Mouse (Mus musculus): Measurements from ENCODE around the gene Zfp362.

Zfp362 gene

GRCm38 (mm10) chr4:128806043-128806826, at the start of gene Zfp362:
Gene Zfp362, minus strand, starts transcription at chr4:128806045.
- DNase-seq, result peak; percentile 78

GRCm38 (mm10) chr4:128855613-128856040, 49.8 kb upstream of the Zfp362 start:
- DNase-seq, result no peak

GRCm38 (mm10) chr4:128853117-128853516, 47.3 kb upstream of the Zfp362 start:
- DNase-seq, result no peak

- DNase-seq, result no peak
Measured at GRCm38 (mm10) chr4:128852266-128852887, 46.5 kb upstream of the Zfp362 start.

- no peak for DNase-seq
Measured at GRCm38 (mm10) chr4:128849686-128850085, 43.8 kb upstream of the Zfp362 start.

- no peak for DNase-seq
Measured at GRCm38 (mm10) chr4:128848961-128849360, 43.1 kb upstream of the Zfp362 start.

GRCm38 (mm10) chr4:128845367-128845973, 39.6 kb upstream of the Zfp362 start:
- DNase-seq, result no peak

- DNase-seq, result no peak
Measured at GRCm38 (mm10) chr4:128844566-128844965, 38.7 kb upstream of the Zfp362 start.

- no peak for DNase-seq
Measured at GRCm38 (mm10) chr4:128841259-128841658, 35.4 kb upstream of the Zfp362 start.

GRCm38 (mm10) chr4:128839811-128840738, 34.2 kb upstream of the Zfp362 start:
- no peak for DNase-seq

GRCm38 (mm10) chr4:128838202-128838601, 32.4 kb upstream of the Zfp362 start:
- DNase-seq, result no peak

GRCm38 (mm10) chr4:128824131-128824530, 18.3 kb upstream of the Zfp362 start:
- DNase-seq, result no peak

- DNase-seq, result no peak
Measured at GRCm38 (mm10) chr4:128820568-128820967, 14.7 kb upstream of the Zfp362 start.

GRCm38 (mm10) chr4:128817011-128817410, 11.2 kb upstream of the Zfp362 start:
- no peak for DNase-seq

- peak; percentile 69 for DNase-seq
Measured at GRCm38 (mm10) chr4:128811382-128812056, 5.7 kb upstream of the Zfp362 start.

GRCm38 (mm10) chr4:128806827-128807179, 958 bp upstream of the Zfp362 start:
- peak; percentile 63 for DNase-seq

- peak; percentile 45 for DNase-seq
Measured at GRCm38 (mm10) chr4:128805150-128806042, 449 bp downstream of the Zfp362 start.

- DNase-seq, result peak; percentile 48
Measured at GRCm38 (mm10) chr4:128804426-128805149, 1.3 kb downstream of the Zfp362 start.

GRCm38 (mm10) chr4:128803569-128803968, 2.3 kb downstream of the Zfp362 start:
- DNase-seq, result no peak

- no peak for DNase-seq
Measured at GRCm38 (mm10) chr4:128801675-128802465, 4.0 kb downstream of the Zfp362 start.
